Mouse (Mus musculus) MEL-GATA-1-ER (cell line): ENCODE data around the gene Klf12.
A peak's percentile ranks its signal among the peaks of the same experiment; 100 is the strongest.

Source experiments
- DNase-seq: peaks from one replicate; pipeline ENCODE4 v3.0.0-alpha.2; 2012; ENCODE audit warnings: low read depth; ENCODE audit errors: extremely low read depth

The Klf12 gene

GRCm38 (mm10) chr14:100052876-100053275, 231.6 kb downstream of the Klf12 start:
- DNase-seq = no peak

GRCm38 (mm10) chr14:100045431-100045830, 239.0 kb downstream of the Klf12 start:
- DNase-seq = no peak

GRCm38 (mm10) chr14:100041823-100042222, 242.7 kb downstream of the Klf12 start:
- no peak for DNase-seq

GRCm38 (mm10) chr14:100026671-100027070, 257.8 kb downstream of the Klf12 start:
- no peak for DNase-seq

- no peak for DNase-seq
Measured at GRCm38 (mm10) chr14:100017219-100017618, 267.3 kb downstream of the Klf12 start.

- DNase-seq = no peak
Measured at GRCm38 (mm10) chr14:100010525-100010924, 274.0 kb downstream of the Klf12 start.

- DNase-seq = peak; percentile 15
Measured at GRCm38 (mm10) chr14:100009790-100010382, 274.6 kb downstream of the Klf12 start.

- no peak for DNase-seq
Measured at GRCm38 (mm10) chr14:99983510-99983909, 301.0 kb downstream of the Klf12 start.

GRCm38 (mm10) chr14:99981209-99981608, 303.3 kb downstream of the Klf12 start:
- no peak for DNase-seq

GRCm38 (mm10) chr14:99967920-99968319, 316.6 kb downstream of the Klf12 start:
- DNase-seq = no peak

GRCm38 (mm10) chr14:99960500-99961229, 323.8 kb downstream of the Klf12 start:
- DNase-seq = no peak

GRCm38 (mm10) chr14:99955133-99955532, 329.3 kb downstream of the Klf12 start:
- no peak for DNase-seq

- DNase-seq = no peak
Measured at GRCm38 (mm10) chr14:99944221-99945108, 340.0 kb downstream of the Klf12 start.

GRCm38 (mm10) chr14:99943156-99943555, 341.3 kb downstream of the Klf12 start:
- DNase-seq = no peak

GRCm38 (mm10) chr14:99933456-99933855, 351.0 kb downstream of the Klf12 start:
- no peak for DNase-seq

GRCm38 (mm10) chr14:99931879-99932278, 352.6 kb downstream of the Klf12 start:
- peak; percentile 38 for DNase-seq

- no peak for DNase-seq
Measured at GRCm38 (mm10) chr14:99911912-99912311, 372.6 kb downstream of the Klf12 start.

GRCm38 (mm10) chr14:99910876-99911275, 373.6 kb downstream of the Klf12 start:
- no peak for DNase-seq

- DNase-seq = no peak
Measured at GRCm38 (mm10) chr14:99900902-99901301, 383.6 kb downstream of the Klf12 start.

- DNase-seq = no peak
Measured at GRCm38 (mm10) chr14:99898861-99899260, 385.6 kb downstream of the Klf12 start.

- peak; percentile 55 for DNase-seq
Measured at GRCm38 (mm10) chr14:99894708-99895383, 389.6 kb downstream of the Klf12 start.
